Mouse (Mus musculus) neural tube, embryonic 15.5 days (tissue): ENCODE measurements at regions not wholly inside any gene's neighbourhood (a gene's known extent, or its start where the extent isn't known, plus 50 kb on each side); places are given as distances from the start of the nearest gene placed in this dataset.
A peak's percentile ranks its signal among the peaks of the same experiment; 100 is the strongest.

ENCODE experiments used
- ATAC-seq: fragments of 200-750 bp; cut with Nextera tagmentation; 2 replicates; pipeline ENCODE4 v1.8.0; 2017; ENCODE audit warnings: mild to moderate bottlenecking, moderate TSS enrichment, moderate library complexity; ENCODE audit not compliant: low FRiP score
- H3K27ac ChIP-seq: fragments of 300-500 bp; sonication (generic); replicated peaks from 2 replicates; pipeline ENCODE4 v1.5.1; 2015; ENCODE audit warnings: mild to moderate bottlenecking, inconsistent platforms
- H3K27me3 ChIP-seq: fragments of 300-500 bp; sonication (generic); replicated peaks from 2 replicates; pipeline ENCODE4 v1.6.1; 2015; ENCODE audit warnings: inconsistent platforms
- H3K36me3 ChIP-seq: fragments of 300-500 bp; sonication (generic); 2 replicates; pipeline ENCODE4 v1.6.1; 2015; ENCODE audit warnings: inconsistent platforms
- H3K4me1 ChIP-seq: fragments of 300-500 bp; sonication (generic); 2 replicates; pipeline ENCODE4 v1.6.1; 2015; ENCODE audit warnings: inconsistent platforms
- H3K4me2 ChIP-seq: fragments of 300-500 bp; sonication (generic); 2 replicates; pipeline ENCODE4 v1.6.1; 2015; ENCODE audit warnings: inconsistent platforms, mild to moderate bottlenecking, moderate library complexity
- H3K4me3 ChIP-seq: fragments of 300-500 bp; sonication (generic); replicated peaks from 2 replicates; pipeline ENCODE4 v1.5.1; 2015; ENCODE audit warnings: mild to moderate bottlenecking, inconsistent platforms
- H3K9ac ChIP-seq: fragments of 300-500 bp; sonication (generic); replicated peaks from 2 replicates; pipeline ENCODE4 v1.6.1; 2015; ENCODE audit warnings: mild to moderate bottlenecking, inconsistent platforms
- H3K9me3 ChIP-seq: fragments of 300-500 bp; sonication (generic); replicated peaks from 2 replicates; pipeline ENCODE4 v1.6.1; 2016; ENCODE audit warnings: inconsistent platforms
- WGBS: fragments of 180-500 bp; shearing (Covaris S2); methylation state at CpG from one replicate; pipeline ENCODE4 v1.1.7; 2015; ENCODE audit warnings: mixed read lengths; 5-methylcytosine and 5-hydroxymethylcytosine counted together

DNA sequence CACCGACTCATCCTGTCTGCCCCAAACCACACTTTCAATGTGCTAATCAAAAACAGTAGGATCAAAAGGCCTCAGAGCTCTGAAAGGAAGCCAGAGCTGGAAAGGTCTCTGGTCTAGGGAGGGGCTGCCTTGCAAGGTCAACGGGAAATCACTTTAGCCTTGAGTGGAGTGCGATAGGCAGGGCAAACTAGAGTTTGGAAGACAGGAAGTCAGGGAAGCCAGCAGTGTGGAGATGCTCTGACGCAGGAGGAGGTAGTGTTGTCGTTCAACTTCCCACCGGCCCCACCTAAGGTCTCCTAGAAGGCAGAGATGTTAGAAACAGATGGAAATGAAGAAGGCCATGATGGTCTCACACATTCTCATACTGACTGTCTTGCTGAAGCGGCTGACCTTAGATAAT, 52.0 kb upstream of the Trp53i11 start:
- H3K9me3 ChIP-seq: no peaks in the 10 kb centered on the region
- H3K4me2 ChIP-seq: no peak overlapping the region
- 85% methylated on average over 7 of the region's 7 CpGs for WGBS
- H3K9ac ChIP-seq: no peak overlapping the region
- no peak for ATAC-seq
- H3K27me3 ChIP-seq: no peaks in the 10 kb centered on the region
- H3K36me3 ChIP-seq: no peaks in the 10 kb centered on the region
- H3K4me3 ChIP-seq: no peak overlapping the region
- no peak overlapping the region for H3K27ac ChIP-seq
- H3K4me1 ChIP-seq: peaks cover 3% of the 10 kb centered on the region; the same call in 1 of the 2 replicates

DNA sequence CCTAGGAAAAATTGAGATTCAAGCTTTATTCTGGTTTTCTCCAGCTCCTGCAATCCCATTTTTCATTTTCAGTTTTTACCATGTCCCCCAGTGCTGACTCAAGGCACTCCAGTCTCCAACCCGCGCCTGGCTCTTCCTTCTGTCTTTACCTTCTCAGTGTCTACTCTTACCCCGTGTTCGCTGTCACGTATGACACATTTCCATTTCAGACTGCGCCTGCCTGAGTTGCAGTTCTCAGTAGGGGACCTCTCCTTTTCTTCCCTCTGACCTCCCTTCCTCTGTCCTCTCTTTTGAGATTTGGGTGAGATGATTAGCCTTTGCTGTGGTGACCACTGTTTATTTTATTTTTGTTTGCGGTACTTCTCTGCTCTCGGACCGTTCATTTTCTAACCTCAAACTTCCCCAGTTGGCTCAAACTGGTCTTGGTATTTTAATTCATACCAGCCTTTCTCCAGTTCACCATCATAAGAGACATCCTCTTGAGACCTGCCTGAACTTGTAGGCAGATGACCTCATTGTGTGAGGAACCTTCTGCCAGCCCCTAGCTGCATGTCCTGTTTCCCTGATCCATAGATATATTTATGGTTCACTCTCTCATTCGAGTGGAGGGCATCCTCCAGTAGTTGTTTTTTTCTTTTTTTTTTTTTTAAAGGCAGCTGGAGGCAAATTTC, 53.9 kb upstream of the Trp53i11 start:
- Histone ChIP-seq H3K4me1 (peaks cover 3% of the 10 kb centered on the region; the same call in 1 of the 2 replicates), H3K4me2 (no peak overlapping the region), H3K4me3 (no peak overlapping the region), H3K27me3 (no peaks in the 10 kb centered on the region), H3K36me3 (no peaks in the 10 kb centered on the region), H3K27ac (no peak overlapping the region), H3K9ac (no peak overlapping the region), H3K9me3 (no peaks in the 10 kb centered on the region)
- WGBS: 89% methylated on average over 10 of the region's 10 CpGs
- no peak for ATAC-seq

DNA sequence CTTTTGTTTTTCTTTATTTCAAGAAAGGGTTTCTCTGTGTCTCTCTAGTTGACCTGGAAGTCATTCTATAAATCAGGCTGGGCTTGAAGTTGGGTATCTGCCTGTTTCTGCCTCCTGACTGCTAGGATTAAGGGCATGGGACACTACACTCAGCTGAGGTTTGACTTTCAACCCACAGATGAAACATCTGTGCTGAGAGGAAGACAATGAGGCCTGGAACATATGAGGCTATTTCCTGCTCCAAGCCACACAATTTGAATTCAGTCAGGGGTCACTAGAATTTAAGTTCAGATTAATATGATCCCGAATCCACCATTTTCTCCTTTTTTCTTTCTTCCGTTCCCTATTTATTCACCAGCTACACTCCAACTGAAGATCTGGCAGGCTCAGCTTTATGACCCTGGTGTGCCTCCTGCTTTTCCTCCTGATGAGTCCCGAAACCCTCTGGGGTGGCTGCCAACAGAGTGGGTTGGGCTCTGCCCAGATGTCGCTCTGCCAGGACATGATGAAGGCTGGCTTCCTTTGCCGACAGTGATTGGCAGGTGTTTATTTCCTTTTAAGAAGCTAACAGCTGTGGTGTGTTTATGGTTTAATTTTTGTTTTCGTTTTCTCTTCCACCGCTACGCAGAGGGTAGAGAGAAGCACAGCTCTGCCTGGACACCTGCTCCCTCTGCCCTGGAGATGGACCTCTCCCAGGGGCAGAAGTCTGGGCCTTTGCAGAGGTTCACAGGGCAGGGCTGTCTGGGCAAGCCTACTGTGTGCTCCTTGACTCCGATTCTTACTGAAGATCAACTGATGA, 55.3 kb upstream of the Trp53i11 start:
- H3K4me3 ChIP-seq: no peak overlapping the region
- WGBS: 33% methylated on average over 9 of the region's 9 CpGs
- H3K9ac ChIP-seq: no peak overlapping the region
- no peaks in the 10 kb centered on the region for H3K9me3 ChIP-seq
- H3K4me1 ChIP-seq: peaks cover 4% of the 10 kb centered on the region
- no peaks in the 10 kb centered on the region for H3K36me3 ChIP-seq
- H3K27me3 ChIP-seq: no peaks in the 10 kb centered on the region
- no peak for ATAC-seq
- no peak overlapping the region for H3K27ac ChIP-seq
- no peak overlapping the region for H3K4me2 ChIP-seq

DNA sequence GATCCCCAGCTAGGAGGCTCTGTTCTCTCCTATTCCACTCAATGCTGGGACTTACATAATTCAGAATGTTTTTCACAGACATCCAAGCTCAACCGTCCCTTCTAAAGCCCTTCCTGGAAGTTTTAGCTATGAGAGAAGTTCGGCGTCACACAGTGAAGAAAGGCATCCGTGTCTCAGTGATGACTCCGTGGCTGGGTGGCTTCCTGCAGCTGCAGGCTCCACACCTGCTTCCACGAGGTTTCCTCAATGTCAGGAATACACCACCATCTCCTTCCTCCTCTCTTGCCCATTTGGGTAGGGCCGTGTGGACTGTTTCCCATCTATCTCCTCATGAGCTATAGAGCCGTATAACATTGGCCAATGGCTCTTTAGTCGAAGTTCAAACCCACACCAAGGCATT, 56.1 kb upstream of the Trp53i11 start:
- Histone ChIP-seq H3K4me3 (no peak overlapping the region), H3K9ac (no peak overlapping the region), H3K9me3 (no peaks in the 10 kb centered on the region), H3K36me3 (no peaks in the 10 kb centered on the region), H3K27ac (no peak overlapping the region), H3K4me2 (no peak overlapping the region), H3K27me3 (no peaks in the 10 kb centered on the region), H3K4me1 (peaks cover 11% of the 10 kb centered on the region)
- no peak for ATAC-seq
- WGBS: 86% methylated on average over 9 of the region's 9 CpGs

DNA sequence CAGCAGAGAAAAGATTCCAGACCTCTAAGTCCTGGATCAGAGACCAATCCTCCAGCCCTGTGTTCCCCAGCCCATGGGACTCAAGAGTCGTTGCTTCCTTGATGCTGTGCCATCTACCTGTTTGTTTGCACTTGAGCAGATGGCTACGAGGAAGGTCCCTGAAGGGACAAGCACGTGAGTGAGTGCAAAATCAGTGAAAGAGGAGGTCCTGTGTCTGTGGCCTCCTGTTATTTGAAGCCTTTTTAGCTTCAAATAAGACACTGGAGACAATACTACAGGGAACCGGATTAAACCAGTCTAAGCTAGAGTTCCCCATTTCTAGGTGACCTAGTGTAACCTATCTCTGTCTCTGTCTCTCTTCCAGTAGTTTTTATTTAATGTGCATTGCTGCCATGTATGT, 58.2 kb upstream of the Trp53i11 start:
- H3K9me3 ChIP-seq: no peaks in the 10 kb centered on the region
- no peaks in the 10 kb centered on the region for H3K27me3 ChIP-seq
- no peak overlapping the region for H3K9ac ChIP-seq
- no peak overlapping the region for H3K4me2 ChIP-seq
- no peak for ATAC-seq
- WGBS: 64% methylated on average over 4 of the region's 4 CpGs
- no peak overlapping the region for H3K4me3 ChIP-seq
- no peaks in the 10 kb centered on the region for H3K36me3 ChIP-seq
- no peak overlapping the region for H3K27ac ChIP-seq
- H3K4me1 ChIP-seq: peaks cover 16% of the 10 kb centered on the region

DNA sequence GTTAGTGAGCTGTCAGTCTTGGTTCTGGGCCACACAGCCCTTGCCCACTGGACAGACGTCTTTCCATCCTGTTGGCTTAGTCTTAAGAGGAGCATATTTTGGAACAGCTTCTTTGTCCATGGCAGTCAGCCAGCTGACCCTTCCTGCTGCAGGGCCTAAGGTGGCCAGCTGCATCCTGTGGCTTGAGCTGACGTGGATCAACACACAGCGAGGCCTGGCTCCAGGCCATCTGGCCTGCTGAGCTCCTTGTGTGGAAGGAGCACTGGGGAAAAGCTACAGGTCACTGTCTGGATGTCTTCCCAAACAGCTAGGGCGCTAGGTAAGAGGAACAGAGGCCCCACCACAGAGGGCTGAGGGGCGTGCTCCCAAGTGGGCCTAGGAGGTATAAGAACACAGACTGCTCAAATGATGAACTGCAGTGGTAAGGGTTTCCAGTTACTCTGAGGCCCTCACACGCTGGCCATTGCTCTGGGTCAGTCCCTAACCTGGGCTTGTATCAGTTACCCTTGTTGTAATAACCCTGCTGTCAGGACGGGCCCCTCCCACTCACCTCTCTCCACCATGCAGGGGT, 60.7 kb upstream of the Trp53i11 start:
- H3K36me3 ChIP-seq: no peaks in the 10 kb centered on the region
- no peak overlapping the region for H3K4me3 ChIP-seq
- H3K9ac ChIP-seq: no peak overlapping the region
- no peaks in the 10 kb centered on the region for H3K9me3 ChIP-seq
- peaks cover 28% of the 10 kb centered on the region for H3K4me1 ChIP-seq
- no peak for ATAC-seq
- no peak overlapping the region for H3K27ac ChIP-seq
- no peak overlapping the region for H3K4me2 ChIP-seq
- 52% methylated on average over 7 of the region's 7 CpGs for WGBS
- no peaks in the 10 kb centered on the region for H3K27me3 ChIP-seq

DNA sequence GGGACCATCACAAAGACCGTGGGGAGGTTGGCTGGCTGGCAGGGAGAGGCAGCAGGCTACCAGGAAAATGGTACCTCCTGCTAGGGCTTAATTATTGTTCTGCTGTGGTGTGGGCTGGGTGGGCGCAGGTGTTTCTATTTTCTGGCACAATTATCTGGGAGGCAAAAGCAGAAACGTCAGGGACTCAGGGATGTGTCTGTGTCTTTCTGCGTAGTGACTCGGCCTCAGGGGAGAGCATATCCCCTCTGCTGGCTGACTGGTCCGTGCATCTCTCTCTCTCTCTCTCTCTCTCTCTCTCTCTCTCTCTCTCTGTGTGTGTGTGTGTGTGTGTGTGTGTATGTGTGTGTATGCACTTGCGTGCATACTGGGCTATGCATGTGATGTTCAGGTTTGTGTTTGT, 61.2 kb upstream of the Trp53i11 start:
- Histone ChIP-seq H3K27ac (no peak overlapping the region), H3K27me3 (no peaks in the 10 kb centered on the region), H3K4me2 (no peak overlapping the region), H3K36me3 (no peaks in the 10 kb centered on the region), H3K4me1 (peaks cover 28% of the 10 kb centered on the region), H3K9me3 (no peaks in the 10 kb centered on the region), H3K9ac (no peak overlapping the region), H3K4me3 (no peak overlapping the region)
- no peak for ATAC-seq
- 30% methylated on average over 7 of the region's 7 CpGs for WGBS

DNA sequence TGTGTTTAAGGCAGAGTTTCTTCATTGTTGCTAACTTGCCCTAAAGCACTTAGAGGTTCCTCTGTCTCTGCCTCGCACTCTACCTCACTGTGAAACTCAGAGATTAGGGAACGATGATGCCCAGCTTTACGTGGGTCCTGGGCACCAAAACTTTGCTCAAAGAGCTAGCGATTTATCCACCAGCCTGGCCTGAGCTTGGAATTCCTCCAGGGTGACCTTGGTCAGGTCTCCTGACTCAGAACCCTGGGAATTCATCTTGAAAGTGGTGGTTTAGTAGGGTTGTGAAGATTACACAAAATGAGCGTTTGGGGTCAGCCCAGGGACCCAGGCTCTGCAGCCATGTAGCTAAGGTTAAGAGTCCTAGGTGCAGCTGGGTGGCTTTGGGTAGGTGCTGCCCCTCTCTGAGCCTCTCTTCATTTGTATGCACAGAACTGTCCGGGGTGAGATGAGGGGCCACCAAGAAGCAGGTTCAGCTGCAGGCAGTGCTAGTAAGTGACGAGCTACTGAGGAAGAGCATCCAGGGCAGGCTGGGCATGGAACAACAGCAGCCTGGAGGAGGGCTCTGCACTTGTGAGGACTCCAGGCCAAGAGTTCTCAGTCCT, 62.4 kb upstream of the Trp53i11 start:
- no peaks in the 10 kb centered on the region for H3K27me3 ChIP-seq
- H3K4me2 ChIP-seq: no peak overlapping the region
- no peaks in the 10 kb centered on the region for H3K9me3 ChIP-seq
- peaks cover 28% of the 10 kb centered on the region for H3K4me1 ChIP-seq
- 91% methylated on average over 7 of the region's 7 CpGs for WGBS
- no peak overlapping the region for H3K4me3 ChIP-seq
- ATAC-seq: no peak
- H3K36me3 ChIP-seq: no peaks in the 10 kb centered on the region
- H3K27ac ChIP-seq: no peak overlapping the region
- no peak overlapping the region for H3K9ac ChIP-seq

DNA sequence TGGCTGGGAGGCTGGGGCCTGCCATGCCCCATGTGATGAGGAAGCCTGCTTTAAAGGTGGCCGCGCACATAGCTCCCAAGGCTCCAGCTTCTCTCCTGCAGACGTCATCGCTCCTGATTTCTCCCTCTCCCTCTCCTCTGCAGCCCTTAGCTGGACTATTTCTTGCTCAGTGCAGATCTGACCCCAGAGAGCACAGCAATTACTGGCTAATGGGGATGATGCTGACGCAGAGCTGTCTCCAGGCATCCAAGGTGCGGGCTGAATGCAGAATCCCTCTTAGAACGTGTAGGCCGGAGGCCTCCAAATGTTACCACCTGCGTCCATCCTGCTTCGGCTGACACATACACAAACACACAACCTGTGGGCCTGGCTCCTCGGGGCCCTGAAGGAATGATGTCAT, 63.5 kb upstream of the Trp53i11 start:
- no peaks in the 10 kb centered on the region for H3K27me3 ChIP-seq
- H3K36me3 ChIP-seq: no peaks in the 10 kb centered on the region
- no peaks in the 10 kb centered on the region for H3K9me3 ChIP-seq
- no peak overlapping the region for H3K9ac ChIP-seq
- H3K4me3 ChIP-seq: no peak overlapping the region
- no peak overlapping the region for H3K4me2 ChIP-seq
- H3K27ac ChIP-seq: no peak overlapping the region
- H3K4me1 ChIP-seq: peaks cover 32% of the 10 kb centered on the region
- 61% methylated on average over 11 of the region's 11 CpGs for WGBS
- peak; percentile 50; the same call in 1 of the 2 replicates for ATAC-seq

DNA sequence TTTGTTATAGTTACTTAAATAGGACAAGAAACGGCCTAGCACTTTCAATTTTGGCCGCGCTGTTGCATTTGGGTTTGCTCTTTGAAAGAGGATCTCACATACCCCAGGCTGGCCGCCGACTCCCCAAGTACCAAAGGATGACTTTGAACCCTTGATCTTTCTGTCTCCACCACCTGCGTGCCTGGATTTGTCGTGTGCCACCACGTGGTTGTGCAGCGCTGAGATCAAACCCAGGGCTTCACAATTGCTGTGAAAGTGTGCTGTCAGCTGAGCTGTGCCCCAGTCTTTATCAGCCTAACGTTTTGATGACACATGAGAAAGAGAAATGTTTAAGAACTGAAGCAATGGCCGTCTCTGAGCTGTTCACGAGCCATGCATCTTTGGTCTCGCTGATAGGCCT, 67.0 kb upstream of the Trp53i11 start:
- H3K27ac ChIP-seq: no peak overlapping the region
- no peaks in the 10 kb centered on the region for H3K36me3 ChIP-seq
- H3K27me3 ChIP-seq: no peaks in the 10 kb centered on the region
- H3K4me2 ChIP-seq: no peak overlapping the region
- no peak overlapping the region for H3K4me3 ChIP-seq
- H3K9me3 ChIP-seq: no peaks in the 10 kb centered on the region
- H3K4me1 ChIP-seq: peaks cover 21% of the 10 kb centered on the region
- ATAC-seq: no peak
- no peak overlapping the region for H3K9ac ChIP-seq
- 85% methylated on average over 13 of the region's 13 CpGs for WGBS

DNA sequence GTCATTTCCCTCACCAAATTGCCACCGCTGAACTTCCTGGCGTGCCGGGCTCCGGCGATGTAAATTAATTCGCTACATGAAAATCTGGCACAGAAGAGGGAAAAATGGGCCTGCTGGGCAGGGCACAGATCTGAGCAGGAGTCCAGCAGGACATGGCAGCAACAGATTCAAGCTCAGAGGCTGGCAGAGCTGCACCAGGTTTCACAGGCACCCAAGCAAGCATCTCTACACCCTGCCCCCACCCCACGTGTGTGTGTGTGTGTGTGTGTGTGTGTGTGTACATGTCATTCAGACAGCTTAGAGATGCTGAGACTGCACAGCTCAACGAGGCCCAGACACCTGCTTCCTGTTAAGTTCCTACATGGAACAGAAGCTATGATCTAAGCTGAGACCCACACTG, 68.3 kb upstream of the Trp53i11 start:
- WGBS: 57% methylated on average over 8 of the region's 8 CpGs
- no peak for ATAC-seq
- Histone ChIP-seq H3K4me2 (no peak overlapping the region), H3K27ac (no peak overlapping the region), H3K9ac (no peak overlapping the region), H3K4me1 (peaks cover 19% of the 10 kb centered on the region), H3K9me3 (no peaks in the 10 kb centered on the region), H3K27me3 (no peaks in the 10 kb centered on the region), H3K36me3 (no peaks in the 10 kb centered on the region), H3K4me3 (no peak overlapping the region)

DNA sequence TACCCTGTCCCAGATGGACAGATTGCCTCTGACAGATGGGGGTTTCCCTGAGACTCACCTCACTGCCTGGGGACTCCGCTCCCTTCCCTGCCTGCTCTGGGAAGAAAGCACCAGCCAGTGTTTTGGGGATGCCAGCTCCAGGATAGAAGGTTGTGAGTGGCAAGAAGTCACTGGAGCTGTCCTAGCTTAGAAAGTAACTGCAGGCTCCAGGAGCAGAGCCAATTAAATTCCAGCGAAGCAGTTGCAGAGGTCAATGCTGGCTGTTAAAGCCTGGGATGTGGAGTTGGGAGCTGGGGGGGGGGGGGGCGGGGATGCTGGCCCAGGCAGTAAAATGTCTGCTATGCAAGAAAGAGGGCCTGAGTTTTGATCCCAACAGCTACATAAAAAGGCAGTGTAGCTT, 69.3 kb upstream of the Prdm11 start:
- Histone ChIP-seq H3K27ac (no peak overlapping the region), H3K36me3 (no peaks in the 10 kb centered on the region), H3K4me2 (no peak overlapping the region), H3K4me3 (no peak overlapping the region), H3K27me3 (no peaks in the 10 kb centered on the region), H3K9me3 (no peaks in the 10 kb centered on the region), H3K4me1 (peaks cover 5% of the 10 kb centered on the region), H3K9ac (no peak overlapping the region)
- WGBS: 61% methylated on average over 2 of the region's 3 CpGs
- ATAC-seq: no peak
